Mouse (Mus musculus) ES-E14 (cell line): Measurements from ENCODE around the gene Serpina3b.

ENCODE experiments used
- CHD2 ChIP-seq: IDR thresholded peaks from 2 replicates; pipeline ENCODE4 v1.6.1; 2014; ENCODE audit warnings: mild to moderate bottlenecking, low read depth, low read length, inconsistent platforms
- HCFC1 ChIP-seq: IDR thresholded peaks from 2 replicates; pipeline ENCODE4 v1.6.1; 2012; ENCODE audit warnings: low read length, inconsistent platforms, borderline replicate concordance; ENCODE audit not compliant: insufficient read depth
- ZC3H11A ChIP-seq: IDR thresholded peaks from 2 replicates; pipeline ENCODE4 v1.6.1; 2012; ENCODE audit warnings: low read depth, mild to moderate bottlenecking, inconsistent platforms, low read length, borderline replicate concordance
- ZNF384 ChIP-seq: IDR thresholded peaks from 2 replicates; pipeline ENCODE4 v1.6.1; 2012; ENCODE audit warnings: low read depth, low read length, inconsistent platforms

- TF ChIP-seq HCFC1 (no peak), ZNF384 (no peak), CHD2 (no peak), ZC3H11A (no peak)
Measured at GRCm38 (mm10) chr12:104100768-104101167, 27.0 kb upstream of the Serpina3b start, which contains the start of gene Serpina5.
